9 mouse cellular contexts compared by ENCODE assay signal in genomic region chr8:45333493-45333892, GRCm38 (mm10). TPM values are rescaled to one million over a fixed set of nuclear protein-coding genes. Genes with fewer than 3 reads are reported as not detected.
DNase-seq lines count a peak whose midpoint lies in the region; ATAC-seq lines count a peak whose summit lies in the region.
"Had no signal": no experiment of that assay in that cellular context is flagged by ENCODE, and none has a peak within 500 bp of the region (broad histone marks: within the 10 kb centered on the region; RNA-seq: fewer than 3 reads in every experiment).

No protein-coding gene starts in this region.

- peak; percentile 41 for DNase-seq in 3134 (ENCODE audit: extremely low read depth, insufficient read length, low spot score)
- peak; percentile 28 for DNase-seq in embryo, embryonic 11 days
- DNase-seq in cerebellum, adult 18-20 months, result no peak

- no peaks in the 10 kb centered on the region for H3K9me3 ChIP-seq in erythroblast, embryonic 14.5 days (ENCODE audit: control insufficient read depth, low read length)
- no peaks in the 10 kb centered on the region for H3K9me3 ChIP-seq in heart, embryonic 14.5 days (ENCODE audit: control insufficient read depth, low read length)
- no peaks in the 10 kb centered on the region for H3K9me3 ChIP-seq in limb, embryonic 13.5 days
- H3K9me3 ChIP-seq in midbrain, embryonic 12.5 days, result no peaks in the 10 kb centered on the region

- H3K4me1 ChIP-seq in erythroblast, embryonic 14.5 days (ENCODE audit: control insufficient read depth), result no peaks in the 10 kb centered on the region
- H3K4me1 ChIP-seq in heart, embryonic 14.5 days (ENCODE audit: control insufficient read depth in 2 of 2, insufficient read depth in 2 of 2, low read length in 2 of 2), result peaks cover 3 to 5% of the 10 kb centered on the region in 2 experiments; a peak in 1 of 4 replicates
- peaks cover 6% of the 10 kb centered on the region for H3K4me1 ChIP-seq in limb, embryonic 13.5 days
- peaks cover 9% of the 10 kb centered on the region for H3K4me1 ChIP-seq in midbrain, embryonic 12.5 days

- peak overlapping the region; percentile 77 for H3K4me2 ChIP-seq in heart, embryonic 14.5 days (ENCODE audit: low read length)
- peak overlapping the region; percentile 88 for H3K4me2 ChIP-seq in limb, embryonic 13.5 days (replicated peaks)
- peak overlapping the region; percentile 89 for H3K4me2 ChIP-seq in midbrain, embryonic 12.5 days (replicated peaks)

- ATAC-seq in erythroblast, adult 5-6 weeks (replicated peaks; ENCODE audit: low FRiP score, poor library complexity, severe bottlenecking), result no peak
- ATAC-seq in heart, embryonic 14.5 days (ENCODE audit: insufficient number of reproducible peaks, insufficient read depth, low FRiP score, low read depth), result no peak
- peak; percentile 54 for ATAC-seq in limb, embryonic 13.5 days (ENCODE audit: low FRiP score, low read depth)
- ATAC-seq in midbrain, embryonic 12.5 days (ENCODE audit: low FRiP score, low read depth), result peak; percentile 41; the same call in 1 of the 2 replicates

- peak overlapping the region; percentile 55 for H3K4me3 ChIP-seq in erythroblast, embryonic 14.5 days (replicated peaks)
- peak overlapping the region; percentile 56 to 71 for H3K4me3 ChIP-seq in heart, embryonic 14.5 days (ENCODE audit: control insufficient read depth in 1 of 2, insufficient read depth in 1 of 2, low read depth in 1 of 2, low read length in 2 of 2)
- H3K4me3 ChIP-seq in limb, embryonic 13.5 days, result peak overlapping the region; percentile 67
- peak overlapping the region; percentile 56 for H3K4me3 ChIP-seq in midbrain, embryonic 12.5 days

- WGBS in heart, embryonic 14.5 days, result 4% methylated on average over 8 of the region's 8 CpGs
- 2% methylated on average over 8 of the region's 8 CpGs for WGBS in limb, embryonic 13.5 days
- WGBS in midbrain, embryonic 12.5 days, result 2% methylated on average over 8 of the region's 8 CpGs

- no peaks in the 10 kb centered on the region for H3K36me3 ChIP-seq in erythroblast, embryonic 14.5 days (ENCODE audit: control insufficient read depth)
- no peaks in the 10 kb centered on the region for H3K36me3 ChIP-seq in heart, embryonic 14.5 days (ENCODE audit: control insufficient read depth, insufficient read depth, low read length)
- H3K36me3 ChIP-seq in limb, embryonic 13.5 days, result no peaks in the 10 kb centered on the region
- no peaks in the 10 kb centered on the region for H3K36me3 ChIP-seq in midbrain, embryonic 12.5 days

- peak overlapping the region; percentile 65 for H3K9ac ChIP-seq in heart, embryonic 14.5 days (ENCODE audit: low read length)
- H3K9ac ChIP-seq in limb, embryonic 13.5 days, result peak overlapping the region; percentile 69
- H3K9ac ChIP-seq in midbrain, embryonic 12.5 days (replicated peaks), result peak overlapping the region; percentile 54

- no peak overlapping the region for H3K27ac ChIP-seq in heart, embryonic 14.5 days (replicated peaks in 1 of 2; ENCODE audit: control insufficient read depth in 1 of 2, insufficient read depth in 1 of 2, low read depth in 2 of 2, low read length in 2 of 2)
- H3K27ac ChIP-seq in limb, embryonic 13.5 days, result no peak overlapping the region
- H3K27ac ChIP-seq in midbrain, embryonic 12.5 days (replicated peaks), result no peak overlapping the region

- peaks cover 6% of the 10 kb centered on the region for H3K27me3 ChIP-seq in erythroblast, embryonic 14.5 days (ENCODE audit: control insufficient read depth)
- H3K27me3 ChIP-seq in heart, embryonic 14.5 days (ENCODE audit: control insufficient read depth, insufficient read depth, low read length), result no peaks in the 10 kb centered on the region
- 0 out of 2 replicates have a peak, but pooled peaks cover 4% of the 10 kb centered on the region for H3K27me3 ChIP-seq in limb, embryonic 13.5 days
- H3K27me3 ChIP-seq in midbrain, embryonic 12.5 days, result peaks cover 18% of the 10 kb centered on the region

RNA-seq across cellular contexts. Expression of gene Cyp4v3, which starts 0.5 kb away (rescaled TPM):
- not detected in 2 replicates for polyA plus RNA-seq in erythroblast, embryonic 14.5 days (2012)
- total RNA-seq in erythroblast, adult 5-6 weeks (2015; ENCODE audit: low replicate concordance), result 2.3 and 3.3 TPM in 2 replicates
- total RNA-seq in erythroblast, adult 5-6 weeks (2017; ENCODE audit: low replicate concordance), result 2.0 TPM in 2 replicates
- polyA plus RNA-seq in heart, embryonic 14.5 days (2014; fragmentation: Nextera tagmentation; extraction: Ambion mirVana), result 0.76 and 1.1 TPM in 2 replicates
- 1.5 and 1.6 TPM in 2 replicates for polyA plus RNA-seq in limb, embryonic 13.5 days (2015; fragmentation: Nextera tagmentation; extraction: Ambion mirVana)
- polyA plus RNA-seq in midbrain, embryonic 12.5 days (2016; fragmentation: Nextera tagmentation; extraction: Ambion mirVana), result 1.8 and 2.0 TPM in 2 replicates

RNA-seq across cellular contexts. Expression of gene Gm45753, which starts 25.2 kb away (rescaled TPM):
- not detected in 2 replicates for polyA plus RNA-seq in erythroblast, embryonic 14.5 days (2012)
- total RNA-seq in erythroblast, adult 5-6 weeks (2015; ENCODE audit: low replicate concordance), result not detected in 2 replicates
- not detected in 2 replicates for total RNA-seq in erythroblast, adult 5-6 weeks (2017; ENCODE audit: low replicate concordance)
- polyA plus RNA-seq in heart, embryonic 14.5 days (2014; fragmentation: Nextera tagmentation; extraction: Ambion mirVana), result not detected in 2 replicates
- not detected in 2 replicates for polyA plus RNA-seq in limb, embryonic 13.5 days (2015; fragmentation: Nextera tagmentation; extraction: Ambion mirVana)
- polyA plus RNA-seq in midbrain, embryonic 12.5 days (2016; fragmentation: Nextera tagmentation; extraction: Ambion mirVana), result not detected in 2 replicates
- polyA plus RNA-seq: C2C12 had no signal

RNA-seq across cellular contexts. Expression of gene Klkb1, which starts 38.8 kb away (rescaled TPM):
- not detected in 2 replicates for polyA plus RNA-seq in erythroblast, embryonic 14.5 days (2012)
- total RNA-seq in erythroblast, adult 5-6 weeks (2015; ENCODE audit: low replicate concordance), result not detected in 2 replicates
- total RNA-seq in erythroblast, adult 5-6 weeks (2017; ENCODE audit: low replicate concordance), result not detected in 2 replicates
- not detected in 2 replicates for polyA plus RNA-seq in heart, embryonic 14.5 days (2014; fragmentation: Nextera tagmentation; extraction: Ambion mirVana)
- 0.04 TPM in 1 of 2 replicates, not detected in the other for polyA plus RNA-seq in limb, embryonic 13.5 days (2015; fragmentation: Nextera tagmentation; extraction: Ambion mirVana)
- not detected in 2 replicates for polyA plus RNA-seq in midbrain, embryonic 12.5 days (2016; fragmentation: Nextera tagmentation; extraction: Ambion mirVana)
- polyA plus RNA-seq: C2C12 had no signal

RNA-seq across cellular contexts. Expression of gene Fam149a, which starts 48.6 kb away (rescaled TPM):
- 0.03 TPM in 1 of 2 replicates, not detected in the other for polyA plus RNA-seq in erythroblast, embryonic 14.5 days (2012)
- total RNA-seq in erythroblast, adult 5-6 weeks (2015; ENCODE audit: low replicate concordance), result 0.42 TPM in 1 of 2 replicates, not detected in the other
- 0.34 TPM in 1 of 2 replicates, not detected in the other for total RNA-seq in erythroblast, adult 5-6 weeks (2017; ENCODE audit: low replicate concordance)
- polyA plus RNA-seq in heart, embryonic 14.5 days (2014; fragmentation: Nextera tagmentation; extraction: Ambion mirVana), result 3.6 and 4.2 TPM in 2 replicates
- 10.9 and 12.1 TPM in 2 replicates for polyA plus RNA-seq in limb, embryonic 13.5 days (2015; fragmentation: Nextera tagmentation; extraction: Ambion mirVana)
- polyA plus RNA-seq in midbrain, embryonic 12.5 days (2016; fragmentation: Nextera tagmentation; extraction: Ambion mirVana), result 7.3 and 8.9 TPM in 2 replicates

Comparison
In these comparisons a context has a peak if more than half of its experiments do, and no peak if none do; other contexts are left out.
1. ATAC-seq: peak in limb, embryonic 13.5 days (single experiment) and midbrain, embryonic 12.5 days (single experiment); none in erythroblast, adult 5-6 weeks (single experiment) and heart, embryonic 14.5 days (single experiment).
2. DNase-seq: peak in 3134 (single experiment) and embryo, embryonic 11 days (single experiment); none in cerebellum, adult 18-20 months (0 of 2).
3. Peak in every context shown above with its lines, with median percentiles within 50 percentile points of each other: H3K4me3 ChIP-seq, H3K4me2 ChIP-seq and H3K9ac ChIP-seq.